Mouse (Mus musculus) heart, postnatal 0 days (tissue): ENCODE results near the gene Nacad.

ENCODE experiments used
- CTCF ChIP-seq: IDR thresholded peaks from 2 replicates; pipeline ENCODE4 v1.5.1; 2016; ENCODE audit warnings: antibody characterized with exemption, control low read depth, low read depth
- EP300 ChIP-seq: IDR thresholded peaks from 2 replicates; pipeline ENCODE4 v1.6.1; 2016; ENCODE audit warnings: antibody characterized with exemption, low read depth

DNA sequence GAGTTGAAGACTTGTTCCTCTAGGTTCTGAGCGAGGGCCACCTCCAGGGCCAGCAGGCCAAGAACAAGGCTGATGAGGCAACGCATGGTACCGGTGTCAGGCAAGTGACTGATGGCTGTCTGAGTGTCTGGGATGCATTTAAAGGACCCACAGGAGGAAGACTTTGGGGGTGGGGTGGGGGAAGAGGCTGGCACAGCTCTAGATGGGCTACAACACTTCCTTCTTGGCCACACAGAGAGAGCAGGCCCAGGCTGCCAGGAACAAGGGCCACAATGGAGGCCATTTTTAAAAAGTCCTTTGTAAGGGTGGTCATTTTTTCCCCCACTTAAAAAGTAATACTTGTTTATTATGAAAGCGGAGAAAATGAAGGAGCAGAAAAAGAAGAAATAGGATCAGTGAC, 32.7 kb upstream of the Nacad start, which contains the start of gene Wap:
- TF ChIP-seq CTCF (no peak), EP300 (no peak)
